Mouse (Mus musculus) cerebellum, adult 9-10 months (tissue): ENCODE measurements at regions not wholly inside any gene's neighbourhood (a gene's known extent, or its start where the extent isn't known, plus 50 kb on each side); places are given as distances from the start of the nearest gene placed in this dataset.
A peak's percentile ranks its signal among the peaks of the same experiment; 100 is the strongest.

ENCODE experiments used
- DNase-seq: peaks from one replicate; pipeline ENCODE4 v3.0.0; 2022

- no peak for DNase-seq
These were observed 61.9 kb downstream of the Pdcl3 start for GRCm38 (mm10) chr1:39047316-39047715.

GRCm38 (mm10) chr1:39057304-39057703, 71.9 kb downstream of the Pdcl3 start:
- no peak for DNase-seq

- no peak for DNase-seq
These were observed 77.1 kb downstream of the Pdcl3 start for GRCm38 (mm10) chr1:39062509-39062908.

- no peak for DNase-seq
These were observed 78.4 kb downstream of the Pdcl3 start for GRCm38 (mm10) chr1:39063666-39064385.

- DNase-seq = no peak
These were observed 79.4 kb downstream of the Pdcl3 start for GRCm38 (mm10) chr1:39064781-39065180.

- no peak for DNase-seq
These were observed 82.5 kb downstream of the Pdcl3 start for GRCm38 (mm10) chr1:39067901-39068300.

- no peak for DNase-seq
These were observed 83.8 kb downstream of the Pdcl3 start for GRCm38 (mm10) chr1:39069086-39069655.

- DNase-seq = no peak
These were observed 84.3 kb downstream of the Pdcl3 start for GRCm38 (mm10) chr1:39069676-39070075.

GRCm38 (mm10) chr1:39075966-39076365, 90.6 kb downstream of the Pdcl3 start:
- no peak for DNase-seq

- DNase-seq = no peak
These were observed 93.3 kb downstream of the Pdcl3 start for GRCm38 (mm10) chr1:39078584-39079315.

GRCm38 (mm10) chr1:39083911-39084826, 98.8 kb downstream of the Pdcl3 start:
- no peak for DNase-seq

- peak; percentile 41 for DNase-seq
These were observed 100.9 kb downstream of the Pdcl3 start for GRCm38 (mm10) chr1:39086273-39086672.

GRCm38 (mm10) chr1:39089875-39090274, 103.7 kb upstream of the Npas2 start:
- no peak for DNase-seq

GRCm38 (mm10) chr1:39091121-39091520, 102.4 kb upstream of the Npas2 start:
- DNase-seq = no peak

- DNase-seq = no peak
These were observed 101.9 kb upstream of the Npas2 start for GRCm38 (mm10) chr1:39091638-39092037.

GRCm38 (mm10) chr1:39093291-39093690, 100.2 kb upstream of the Npas2 start:
- no peak for DNase-seq

- no peak for DNase-seq
These were observed 99.5 kb upstream of the Npas2 start for GRCm38 (mm10) chr1:39094001-39094400.

- no peak for DNase-seq
These were observed 97.6 kb upstream of the Npas2 start for GRCm38 (mm10) chr1:39095901-39096300.

- no peak for DNase-seq
These were observed 96.8 kb upstream of the Npas2 start for GRCm38 (mm10) chr1:39096726-39097125.

GRCm38 (mm10) chr1:39097499-39097898, 96.0 kb upstream of the Npas2 start:
- DNase-seq = no peak

GRCm38 (mm10) chr1:39098154-39098553, 95.4 kb upstream of the Npas2 start:
- no peak for DNase-seq

- DNase-seq = no peak
These were observed 94.3 kb upstream of the Npas2 start for GRCm38 (mm10) chr1:39099246-39099645.

GRCm38 (mm10) chr1:39100492-39100891, 93.0 kb upstream of the Npas2 start:
- no peak for DNase-seq
